Mouse (Mus musculus) G1E (cell line): Measurements from ENCODE around the gene Tas2r109. TPM values are rescaled to one million over a fixed set of nuclear protein-coding genes. Genes with fewer than 3 reads are reported as not detected.
"Not testable (repeated sequence)": the region's sequence is repeated elsewhere in the genome, so short reads cannot be mapped to it uniquely, and the experiment has no call there.

Experiments
- ATAC-seq: 2 replicates; pipeline ENCODE4 v1.8.0; 2016; ENCODE audit warnings: mild to moderate bottlenecking; ENCODE audit not compliant: insufficient number of reproducible peaks, poor library complexity, low FRiP score, severe bottlenecking; ENCODE audit errors: extremely low read depth
- DNase-seq: peaks from one replicate; pipeline ENCODE4 v3.0.0; 2012; ENCODE audit warnings: low spot score
- H3K27me3 ChIP-seq: 2 replicates; pipeline ENCODE4 v1.6.1; 2012; ENCODE audit warnings: mild to moderate bottlenecking, low read length, inconsistent platforms; ENCODE audit not compliant: insufficient read depth
- H3K36me3 ChIP-seq: replicated peaks from 2 replicates; pipeline ENCODE3; 2012; ENCODE audit warnings: mild to moderate bottlenecking, inconsistent platforms
- H3K4me1 ChIP-seq: 2 replicates; pipeline ENCODE4 v1.6.1; 2012; ENCODE audit warnings: low read depth, low read length, inconsistent platforms, mixed read lengths; ENCODE audit not compliant: insufficient read depth
- H3K4me3 ChIP-seq: 2 replicates; pipeline ENCODE4 v1.5.1; 2012; ENCODE audit warnings: low read depth, mild to moderate bottlenecking, inconsistent platforms, low read length, moderate library complexity, mixed read lengths
- H3K9me3 ChIP-seq: replicated peaks from 2 replicates; pipeline ENCODE4 v1.6.1; 2012; ENCODE audit warnings: inconsistent platforms
- CTCF ChIP-seq: IDR thresholded peaks from 2 replicates; pipeline ENCODE4 v1.5.1; 2012; ENCODE audit warnings: low read depth, low read length, inconsistent platforms, mixed read lengths
- GATA1 ChIP-seq: IDR thresholded peaks from 2 replicates; pipeline ENCODE4 v1.6.1; 2012; ENCODE audit warnings: borderline replicate concordance, low read length, inconsistent platforms, mixed read lengths
- GATA2 ChIP-seq: IDR thresholded peaks from 2 replicates; pipeline ENCODE4 v1.6.1; 2012; ENCODE audit warnings: low read depth, low read length, inconsistent platforms, borderline replicate concordance
- POLR2AphosphoS5 ChIP-seq: IDR thresholded peaks from 2 replicates; pipeline ENCODE4 v1.6.1; 2012; ENCODE audit warnings: low read depth, low read length, inconsistent platforms; ENCODE audit not compliant: insufficient replicate concordance
- TAL1 ChIP-seq: conservative IDR thresholded peaks from 2 replicates; pipeline ENCODE4 v1.6.1; 2012; ENCODE audit warnings: low read depth, low read length, inconsistent platforms, mixed read lengths
- polyA plus RNA-seq: library from polyadenylated mRNA; stranded (reverse); fragments of >175 nt; gene quantifications from 2 replicates; pipeline ENCODE4 v1.2.3, GENCODE M21; 2012
- total RNA-seq, 2 experiments: library from RNA; stranded (forward) in 1 of 2; stranded (reverse) in 1 of 2; fragments of 200-1000 nt in 1 of 2; fragments of >200 nt in 1 of 2; fragmentation: Nextera tagmentation in 1 of 2; gene quantifications; 2 replicates each; pipeline ENCODE4 v1.2.3; 2014 to 2017

Tas2r109 gene
- total RNA-seq (2014; fragmentation: Nextera tagmentation) (not detected in 2 replicates), total RNA-seq (2017) (0.11 TPM in 1 of 2 replicates, not detected in the other), polyA plus RNA-seq (not detected in 2 replicates)

- TF ChIP-seq CTCF (no peak), TAL1 (no peak), POLR2AphosphoS5 (no peak), GATA2 (no peak)
- Histone ChIP-seq H3K4me3 (no peak within 1 kb of the TSS), H3K27me3 (no peaks in the 10 kb centered on the region), H3K36me3 (no peaks in the 10 kb centered on the region), H3K4me1 (no peaks in the 10 kb centered on the region), H3K9me3 (no peaks in the 10 kb centered on the region)
- ATAC-seq (no peak), DNase-seq (no peak)
These were observed at the start of gene Tas2r109 for GRCm38 (mm10) chr6:132980865-132981264. TSS of gene Tas2r109 (minus strand) at chr6:132980965.

GRCm38 (mm10) chr6:132957819-132958218 lies 22.9 kb downstream of the Tas2r109 start, which contains the start of gene Tas2r131:
TSS of gene Tas2r131 (minus strand) at chr6:132957919.
- ATAC-seq (no peak), DNase-seq (no peak)
- TF ChIP-seq GATA2 (no peak), POLR2AphosphoS5 (no peak), GATA1 (no peak), TAL1 (no peak), CTCF (no peak)
- H3K4me3 ChIP-seq, result no peak within 1 kb of the TSS
- H3K27me3 ChIP-seq, result no peaks in the 10 kb centered on the region
- H3K4me1 ChIP-seq, result no peaks in the 10 kb centered on the region
- H3K36me3 ChIP-seq, result no peaks in the 10 kb centered on the region
- no peaks in the 10 kb centered on the region for H3K9me3 ChIP-seq

DNA sequence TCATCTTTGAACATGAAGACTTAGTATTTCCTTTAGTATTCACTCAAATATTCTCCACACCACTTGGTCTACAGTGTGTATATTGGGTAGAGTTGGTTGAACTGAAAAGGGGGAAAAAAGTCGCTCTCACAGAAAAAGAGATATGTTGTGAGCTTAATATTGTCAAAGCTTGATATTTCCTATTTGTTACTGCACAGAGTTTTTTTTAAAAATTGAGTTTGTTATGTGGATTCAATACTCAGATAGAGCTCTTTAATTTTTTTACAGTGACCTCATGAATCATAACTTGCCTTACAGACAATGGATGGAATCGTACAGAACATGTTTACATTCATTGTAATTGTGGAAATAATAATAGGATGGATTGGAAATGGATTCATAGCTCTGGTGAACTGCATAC lies 30.0 kb downstream of the Tas2r109 start, which contains the start of gene Tas2r129:
Gene Tas2r129, plus strand, starts transcription at position 301 of the 400 bp plus-strand sequence.
- DNase-seq (no peak), ATAC-seq (no peak)
- Histone ChIP-seq H3K4me1 (no peaks in the 10 kb centered on the region), H3K27me3 (no peaks in the 10 kb centered on the region), H3K9me3 (no peaks in the 10 kb centered on the region), H3K4me3 (no peak within 1 kb of the TSS), H3K36me3 (no peaks in the 10 kb centered on the region)
- TF ChIP-seq GATA2 (no peak), POLR2AphosphoS5 (no peak), TAL1 (no peak), CTCF (no peak), GATA1 (no peak)

GRCm38 (mm10) chr6:132941376-132941775 lies 39.4 kb downstream of the Tas2r109 start:
- H3K4me3 ChIP-seq, H3K9me3 ChIP-seq: not testable (repeated sequence)

More at GRCm38 (mm10) chr6:132941376-132941775, 39.4 kb downstream of the Tas2r109 start:
- not testable (repeated sequence) for H3K27me3 ChIP-seq, DNase-seq, H3K4me1 ChIP-seq, H3K36me3 ChIP-seq, ATAC-seq

Other genes starting within 250 kb of the Tas2r109 start
- not detected in 2 replicates for gene Tas2r115, start 242.9 kb downstream of the Tas2r109 start, total RNA-seq (2014; fragmentation: Nextera tagmentation)
- not detected in 2 replicates for gene Tas2r115, start 242.9 kb downstream of the Tas2r109 start, total RNA-seq (2017)
- not detected in 2 replicates for gene Tas2r115, start 242.9 kb downstream of the Tas2r109 start, polyA plus RNA-seq
- gene Tas2r124, start 226.2 kb downstream of the Tas2r109 start, total RNA-seq (2014; fragmentation: Nextera tagmentation), result not detected in 2 replicates
- 0.16 TPM in 1 of 2 replicates, not detected in the other for gene Tas2r124, start 226.2 kb downstream of the Tas2r109 start, total RNA-seq (2017)
- gene Tas2r124, start 226.2 kb downstream of the Tas2r109 start, polyA plus RNA-seq, result not detected in 2 replicates
- not detected in 2 replicates for gene Tas2r102, start 218.8 kb downstream of the Tas2r109 start, total RNA-seq (2014; fragmentation: Nextera tagmentation)
- not detected in 2 replicates for gene Tas2r102, start 218.8 kb downstream of the Tas2r109 start, total RNA-seq (2017)
- gene Tas2r102, start 218.8 kb downstream of the Tas2r109 start, polyA plus RNA-seq, result not detected in 2 replicates
- gene Tas2r136, start 202.8 kb downstream of the Tas2r109 start, total RNA-seq (2014; fragmentation: Nextera tagmentation), result not detected in 2 replicates
- 0.11 TPM in 1 of 2 replicates, not detected in the other for gene Tas2r136, start 202.8 kb downstream of the Tas2r109 start, total RNA-seq (2017)
- gene Tas2r136, start 202.8 kb downstream of the Tas2r109 start, polyA plus RNA-seq, result not detected in 2 replicates
- not detected in 2 replicates for gene Tas2r117, start 178.1 kb downstream of the Tas2r109 start, total RNA-seq (2014; fragmentation: Nextera tagmentation)
- not detected in 2 replicates for gene Tas2r117, start 178.1 kb downstream of the Tas2r109 start, total RNA-seq (2017)
- gene Tas2r117, start 178.1 kb downstream of the Tas2r109 start, polyA plus RNA-seq, result not detected in 2 replicates
- not detected in 2 replicates for gene Tas2r123, start 133.8 kb downstream of the Tas2r109 start, total RNA-seq (2014; fragmentation: Nextera tagmentation)
- 0.16 and 0.23 TPM in 2 replicates for gene Tas2r123, start 133.8 kb downstream of the Tas2r109 start, total RNA-seq (2017)
- gene Tas2r123, start 133.8 kb downstream of the Tas2r109 start, polyA plus RNA-seq, result not detected in 2 replicates
- gene Tas2r116, start 125.5 kb downstream of the Tas2r109 start, total RNA-seq (2014; fragmentation: Nextera tagmentation), result not detected in 2 replicates
- 0.16 TPM in 1 of 2 replicates, not detected in the other for gene Tas2r116, start 125.5 kb downstream of the Tas2r109 start, total RNA-seq (2017)
- gene Tas2r116, start 125.5 kb downstream of the Tas2r109 start, polyA plus RNA-seq, result not detected in 2 replicates
- gene Tas2r110, start 113.0 kb downstream of the Tas2r109 start, total RNA-seq (2014; fragmentation: Nextera tagmentation), result not detected in 2 replicates
- 0.33 TPM in 1 of 2 replicates, not detected in the other for gene Tas2r110, start 113.0 kb downstream of the Tas2r109 start, total RNA-seq (2017)
- gene Tas2r110, start 113.0 kb downstream of the Tas2r109 start, polyA plus RNA-seq, result not detected in 2 replicates
- gene Tas2r113, start 88.0 kb downstream of the Tas2r109 start, total RNA-seq (2014; fragmentation: Nextera tagmentation), result not detected in 2 replicates
- 0.11 TPM in 1 of 2 replicates, not detected in the other for gene Tas2r113, start 88.0 kb downstream of the Tas2r109 start, total RNA-seq (2017)
- gene Tas2r113, start 88.0 kb downstream of the Tas2r109 start, polyA plus RNA-seq, result not detected in 2 replicates
- not detected in 2 replicates for gene Tas2r125, start 71.3 kb downstream of the Tas2r109 start, total RNA-seq (2014; fragmentation: Nextera tagmentation)
- not detected in 2 replicates for gene Tas2r125, start 71.3 kb downstream of the Tas2r109 start, total RNA-seq (2017)
- gene Tas2r125, start 71.3 kb downstream of the Tas2r109 start, polyA plus RNA-seq, result not detected in 2 replicates
- not detected in 2 replicates for gene Tas2r129, start 29.9 kb downstream of the Tas2r109 start, total RNA-seq (2014; fragmentation: Nextera tagmentation)
- 0.11 TPM in 1 of 2 replicates, not detected in the other for gene Tas2r129, start 29.9 kb downstream of the Tas2r109 start, total RNA-seq (2017)
- not detected in 2 replicates for gene Tas2r129, start 29.9 kb downstream of the Tas2r109 start, polyA plus RNA-seq
- not detected in 2 replicates for gene Tas2r131, start 23.0 kb downstream of the Tas2r109 start, total RNA-seq (2014; fragmentation: Nextera tagmentation)
- not detected in 2 replicates for gene Tas2r131, start 23.0 kb downstream of the Tas2r109 start, total RNA-seq (2017)
- gene Tas2r131, start 23.0 kb downstream of the Tas2r109 start, polyA plus RNA-seq, result not detected in 2 replicates
- not detected in 2 replicates for gene Tas2r103, start 56.1 kb upstream of the Tas2r109 start, total RNA-seq (2014; fragmentation: Nextera tagmentation)
- not detected in 2 replicates for gene Tas2r103, start 56.1 kb upstream of the Tas2r109 start, total RNA-seq (2017)
- gene Tas2r103, start 56.1 kb upstream of the Tas2r109 start, polyA plus RNA-seq, result not detected in 2 replicates
- not detected in 2 replicates for gene Tas2r140, start 74.9 kb upstream of the Tas2r109 start, total RNA-seq (2014; fragmentation: Nextera tagmentation)
- gene Tas2r140, start 74.9 kb upstream of the Tas2r109 start, total RNA-seq (2017), result not detected in 2 replicates
- not detected in 2 replicates for gene Tas2r140, start 74.9 kb upstream of the Tas2r109 start, polyA plus RNA-seq
- 67.6 and 107 TPM in 2 replicates for gene Smim10l1, start 123.9 kb upstream of the Tas2r109 start, total RNA-seq (2014; fragmentation: Nextera tagmentation)
- gene Smim10l1, start 123.9 kb upstream of the Tas2r109 start, total RNA-seq (2017), result 103 and 133 TPM in 2 replicates
- 54.8 and 67.7 TPM in 2 replicates for gene Smim10l1, start 123.9 kb upstream of the Tas2r109 start, polyA plus RNA-seq